Mouse (Mus musculus) lung, postnatal 0 days (tissue): ENCODE measurements around the gene Xlr3c. TPM values are rescaled to one million over a fixed set of nuclear protein-coding genes. Genes with fewer than 3 reads are reported as not detected.
"Not testable (repeated sequence)": the region's sequence is repeated elsewhere in the genome, so short reads cannot be mapped to it uniquely, and the experiment has no call there.

Experiments used
- ATAC-seq: fragments of 200-750 bp; cut with Nextera tagmentation; 2 replicates; pipeline ENCODE4 v1.8.0; 2017; ENCODE audit warnings: moderate library complexity
- DNase-seq: peaks from one replicate; pipeline ENCODE4 v3.0.0-alpha.2; 2016; ENCODE audit warnings: low spot score
- H3K27ac ChIP-seq: fragments of 300-500 bp; sonication (generic); 2 replicates; pipeline ENCODE4 v1.5.1; 2014; ENCODE audit warnings: antibody characterized with exemption, mild to moderate bottlenecking, low read length, mixed read lengths
- H3K27me3 ChIP-seq: fragments of 300-500 bp; sonication (generic); replicated peaks from 2 replicates; pipeline ENCODE4 v1.6.1; 2014; ENCODE audit warnings: low read length, mixed read lengths; ENCODE audit not compliant: insufficient read depth
- H3K36me3 ChIP-seq: fragments of 300-500 bp; sonication (generic); 2 replicates; pipeline ENCODE4 v1.6.1; 2014; ENCODE audit warnings: low read length, mixed read lengths; ENCODE audit not compliant: insufficient read depth
- H3K4me1 ChIP-seq: fragments of 300-500 bp; sonication (generic); 2 replicates; pipeline ENCODE4 v1.6.1; 2014; ENCODE audit warnings: antibody characterized with exemption, low read depth, low read length, mixed read lengths; ENCODE audit not compliant: insufficient read depth
- H3K4me2 ChIP-seq: fragments of 300-500 bp; sonication (generic); replicated peaks from 2 replicates; pipeline ENCODE4 v1.6.1; 2014; ENCODE audit warnings: low read depth, mild to moderate bottlenecking, low read length, moderate library complexity, mixed read lengths
- H3K4me3 ChIP-seq: fragments of 300-500 bp; sonication (generic); 2 replicates; pipeline ENCODE4 v1.5.1; 2014; ENCODE audit warnings: low read depth, low read length
- H3K9ac ChIP-seq: fragments of 300-500 bp; sonication (generic); replicated peaks from 2 replicates; pipeline ENCODE4 v1.6.1; 2014; ENCODE audit warnings: low read depth, mild to moderate bottlenecking
- H3K9me3 ChIP-seq: fragments of 300-500 bp; sonication (generic); 2 replicates; pipeline ENCODE4 v1.6.1; 2016; ENCODE audit warnings: low read length, mixed read lengths
- CTCF ChIP-seq: IDR thresholded peaks from 2 replicates; pipeline ENCODE4 v1.5.1; 2016; ENCODE audit warnings: antibody characterized with exemption, mild to moderate bottlenecking
- EP300 ChIP-seq: IDR thresholded peaks from 2 replicates; pipeline ENCODE4 v1.6.1; 2016; ENCODE audit warnings: antibody characterized with exemption, mild to moderate bottlenecking, control low read depth
- WGBS: fragments of 180-500 bp; shearing (Covaris S2); extraction: QIAGEN DNeasy Blood & Tissue Kit; methylation state at CpG from one replicate; pipeline ENCODE4 v1.1.7; 2014; 5-methylcytosine and 5-hydroxymethylcytosine counted together
- polyA plus RNA-seq: library from polyadenylated mRNA; unstranded; fragments of >200 nt; fragmentation: Nextera tagmentation; extraction: Ambion mirVana; gene quantifications from 2 replicates; pipeline ENCODE4 v1.2.1, GENCODE M21; 2015

The Xlr3c gene
- polyA plus RNA-seq, 1 experiment from 2014 or later, result not detected

DNA sequence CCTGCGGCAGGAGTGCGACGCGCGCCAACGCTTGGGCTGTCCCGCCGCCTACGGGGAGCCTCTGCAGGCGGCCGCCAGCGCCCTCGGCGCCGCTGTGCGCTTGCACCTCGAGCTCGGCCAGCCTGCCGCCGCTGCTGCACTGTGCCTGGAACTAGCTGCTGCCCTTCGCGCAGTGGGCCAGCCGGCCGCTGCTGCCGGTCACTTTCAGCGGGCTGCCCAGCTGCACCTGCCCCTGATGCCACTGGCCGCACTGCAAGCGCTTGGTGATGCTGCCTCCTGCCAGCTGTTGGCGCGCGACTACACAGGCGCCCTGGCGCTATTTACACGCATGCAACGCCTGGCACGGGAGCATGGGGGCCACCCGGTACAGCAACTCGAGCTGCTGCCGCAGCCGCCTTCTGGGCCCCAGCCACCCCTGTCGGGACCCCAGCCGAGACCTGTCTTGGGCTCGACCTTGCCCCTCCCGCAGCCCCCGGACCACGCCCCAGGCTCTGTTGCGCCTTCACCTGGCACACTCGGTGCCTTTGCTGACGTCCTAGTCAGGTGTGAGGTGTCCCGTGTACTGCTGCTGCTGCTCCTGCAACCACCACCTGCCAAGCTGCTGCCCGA lies 36.5 kb downstream of the Xlr3c start:
- peak; percentile 55 for ATAC-seq
- WGBS, result 20% methylated on average over 26 of the region's 51 CpGs
- Histone ChIP-seq H3K4me3 (peak overlapping the region; percentile 52), H3K4me1 (no peaks in the 10 kb centered on the region), H3K4me2 (peak overlapping the region; percentile 74), H3K9ac (peak overlapping the region; percentile 39; the same call in 1 of the 2 replicates), H3K27me3 (0 out of 2 replicates have a peak, but pooled peaks cover 2% of the 10 kb centered on the region), H3K9me3 (no peaks in the 10 kb centered on the region), H3K36me3 (no peaks in the 10 kb centered on the region), H3K27ac (peak overlapping the region; percentile 90)
- peak; percentile 47 for DNase-seq
- TF ChIP-seq CTCF (peak; percentile 29), EP300 (no peak)

DNA sequence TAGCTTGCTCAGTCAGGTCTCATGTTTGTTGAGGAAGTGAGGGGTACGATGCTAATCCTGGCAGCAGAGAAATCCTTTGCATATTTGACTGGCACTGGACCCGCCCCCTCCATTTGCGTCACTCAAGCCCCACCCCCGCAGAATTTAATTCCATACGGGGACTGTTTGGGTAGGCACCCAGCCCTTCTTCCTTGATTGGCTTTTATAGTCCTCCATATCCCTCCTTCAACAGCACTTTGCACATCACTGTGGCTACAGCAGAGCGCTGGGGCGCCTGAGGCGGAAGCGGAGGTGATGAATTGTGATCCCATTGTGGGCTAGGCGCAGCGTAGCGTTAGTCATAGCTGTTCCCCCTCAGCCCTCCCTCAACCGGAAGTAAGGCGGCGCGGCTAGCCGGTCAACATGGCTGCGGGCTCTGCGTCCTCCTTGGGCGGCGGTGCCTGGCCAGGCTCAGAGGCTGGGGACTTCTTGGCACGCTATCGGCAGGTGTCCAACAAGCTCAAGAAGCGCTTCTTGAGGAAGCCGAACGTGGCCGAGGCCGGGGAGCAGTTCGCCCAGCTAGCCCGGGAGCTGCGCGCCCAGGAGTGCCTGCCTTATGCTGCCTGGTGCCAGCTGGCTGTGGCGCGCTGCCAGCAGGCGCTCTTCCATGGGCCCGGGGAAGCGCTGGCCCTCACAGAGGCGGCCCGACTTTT lies 37.1 kb downstream of the Xlr3c start, which contains the start of gene F8a:
Gene F8a, plus strand, starts transcription at position 378 of the 692 bp plus-strand sequence.
- DNase-seq (peak; percentile 90), ATAC-seq (peak; percentile 96)
- H3K4me2 ChIP-seq, result peak within 1 kb of the TSS; percentile 74
- H3K36me3 ChIP-seq, result no peaks in the 10 kb centered on the region
- H3K27me3 ChIP-seq, result 0 out of 2 replicates have a peak, but pooled peaks cover 2% of the 10 kb centered on the region
- peak within 1 kb of the TSS; percentile 52 for H3K4me3 ChIP-seq
- H3K9ac ChIP-seq, result peak within 1 kb of the TSS; percentile 39; the same call in 1 of the 2 replicates
- no peaks in the 10 kb centered on the region for H3K9me3 ChIP-seq
- no peak for TF ChIP-seq CTCF
- no peak; the same call in 1 of the 2 replicates for TF ChIP-seq EP300
- peak within 1 kb of the TSS; percentile 90 for H3K27ac ChIP-seq
- no peaks in the 10 kb centered on the region for H3K4me1 ChIP-seq
- WGBS, result 10% methylated on average over 31 of the region's 39 CpGs

DNA sequence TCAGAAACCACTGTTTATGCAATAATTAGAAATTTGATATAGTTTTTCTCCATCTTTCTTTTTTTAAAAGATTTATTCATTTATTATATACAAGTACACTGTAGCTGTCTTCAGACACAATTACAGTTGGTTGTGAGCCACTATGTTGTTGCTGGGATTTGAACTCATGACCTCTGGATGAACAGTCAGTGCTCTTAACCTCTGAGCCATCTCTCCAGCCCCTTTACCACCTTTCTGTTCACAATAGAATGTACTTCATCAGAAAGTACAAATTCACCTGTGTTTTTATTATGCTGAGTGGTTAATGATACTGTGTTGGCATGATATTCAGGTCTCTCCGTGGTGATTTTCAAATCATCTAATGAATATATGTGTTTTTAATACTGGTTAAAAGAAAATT lies 39.8 kb downstream of the Xlr3c start:
- Histone ChIP-seq H3K36me3 (no peaks in the 10 kb centered on the region), H3K9ac (no peak overlapping the region), H3K27ac (no peak overlapping the region), H3K4me1 (no peaks in the 10 kb centered on the region), H3K27me3 (0 out of 2 replicates have a peak, but pooled peaks cover 2% of the 10 kb centered on the region), H3K9me3 (no peaks in the 10 kb centered on the region), H3K4me3 (no peak overlapping the region), H3K4me2 (no peak overlapping the region)
- 30% methylated on average over 1 of the region's 1 CpGs for WGBS
- DNase-seq, result peak; percentile 2
- TF ChIP-seq EP300 (no peak), CTCF (no peak)
- ATAC-seq, result no peak

DNA sequence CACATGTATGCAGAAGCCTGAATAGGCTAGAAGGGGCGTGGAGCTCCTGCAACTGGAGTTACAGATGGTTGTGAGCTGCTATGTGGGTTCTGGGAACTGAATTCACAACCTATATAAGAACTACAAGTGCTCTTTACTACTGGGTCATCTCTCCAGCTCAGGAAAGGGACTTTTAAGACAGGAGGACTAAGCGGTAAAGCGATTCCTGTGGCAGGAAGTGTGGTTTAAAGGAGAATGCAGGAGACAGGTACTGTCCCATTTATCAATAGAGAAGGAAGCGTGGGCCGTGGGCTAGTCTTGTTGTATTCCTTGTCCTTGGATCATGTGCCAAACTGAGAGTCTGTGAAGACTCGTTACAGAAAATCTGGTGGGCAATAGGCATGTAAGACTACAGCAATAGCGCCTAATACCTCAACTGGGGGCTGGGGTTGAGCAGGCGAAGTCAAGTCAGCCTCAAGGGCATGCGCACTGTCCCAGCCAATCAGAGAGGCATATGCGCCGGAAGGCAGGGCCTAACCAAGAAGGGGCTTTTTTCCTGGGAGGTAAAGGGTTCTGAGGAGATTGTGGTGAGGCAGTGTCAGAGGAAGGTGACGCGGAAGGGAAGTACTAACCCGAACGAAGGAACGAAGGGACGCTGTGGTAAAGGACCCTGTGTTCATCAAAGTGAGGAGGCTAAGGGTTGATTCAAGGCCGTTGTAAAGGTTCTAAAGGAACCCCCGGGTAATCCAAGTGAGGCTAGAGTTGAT lies 51.2 kb downstream of the Xlr3c start, which contains the start of gene Xlr4b:
Gene Xlr4b, plus strand, starts transcription at position 515 of the 746 bp plus-strand sequence.
- H3K27ac ChIP-seq, H3K4me1 ChIP-seq, H3K4me3 ChIP-seq, H3K9ac ChIP-seq, DNase-seq, H3K27me3 ChIP-seq, H3K36me3 ChIP-seq, ATAC-seq, H3K4me2 ChIP-seq, H3K9me3 ChIP-seq: not testable (repeated sequence)
- 55% methylated on average over 8 of the region's 19 CpGs for WGBS

Other genes with a start within 250 kb of the Xlr3c start
- gene Pnma5, start 228.3 kb downstream of the Xlr3c start, polyA plus RNA-seq, result 0.05 and 0.10 TPM in 2 replicates
- not detected in 2 replicates for gene Pnma3, start 200.6 kb downstream of the Xlr3c start, polyA plus RNA-seq
- gene Xlr4a, start 182.9 kb downstream of the Xlr3c start, polyA plus RNA-seq, result 0.36 and 0.69 TPM in 2 replicates
- gene Xlr3a, start 168.3 kb downstream of the Xlr3c start, polyA plus RNA-seq, result 0.32 and 0.74 TPM in 2 replicates
- 0.15 and 0.42 TPM in 2 replicates for gene Gm14685, start 148.3 kb downstream of the Xlr3c start, polyA plus RNA-seq
- not detected in 2 replicates for gene Xlr5b, start 116.6 kb downstream of the Xlr3c start, polyA plus RNA-seq
- 0.13 TPM in 1 of 2 replicates, not detected in the other for gene DXBay18, start 115.9 kb downstream of the Xlr3c start, polyA plus RNA-seq
- gene Spin2d, start 88.4 kb downstream of the Xlr3c start, polyA plus RNA-seq, result not detected in 2 replicates
- 1.7 and 3.7 TPM in 2 replicates for gene Xlr3b, start 73.2 kb downstream of the Xlr3c start, polyA plus RNA-seq
- gene Xlr4b, start 51.1 kb downstream of the Xlr3c start, polyA plus RNA-seq, result 0.19 and 0.78 TPM in 2 replicates
- gene F8a, start 37.1 kb downstream of the Xlr3c start, polyA plus RNA-seq, result 15.4 and 16.1 TPM in 2 replicates
- gene Xlr4c, start 22.3 kb downstream of the Xlr3c start, polyA plus RNA-seq, result 0.50 TPM in 1 of 2 replicates, not detected in the other
- not detected in 2 replicates for gene Xlr5a, start 27.6 kb upstream of the Xlr3c start, polyA plus RNA-seq
- not detected in 2 replicates for gene Xlr5c, start 27.6 kb upstream of the Xlr3c start, polyA plus RNA-seq
- gene Gm45015, start 71.5 kb upstream of the Xlr3c start, polyA plus RNA-seq, result not detected in 2 replicates
- gene Zfp275, start 77.2 kb upstream of the Xlr3c start, polyA plus RNA-seq, result 3.6 and 4.3 TPM in 2 replicates
- not detected in 2 replicates for gene Gm18336, start 133.3 kb upstream of the Xlr3c start, polyA plus RNA-seq
- gene Zfp92, start 145.7 kb upstream of the Xlr3c start, polyA plus RNA-seq, result 0.07 TPM in 1 of 2 replicates, not detected in the other
- gene Trex2, start 170.0 kb upstream of the Xlr3c start, polyA plus RNA-seq, result 0.27 TPM in 1 of 2 replicates, not detected in the other
- 31.8 and 32.3 TPM in 2 replicates for gene Haus7, start 193.7 kb upstream of the Xlr3c start, polyA plus RNA-seq
- 175 and 176 TPM in 2 replicates for gene Bgn, start 218.2 kb upstream of the Xlr3c start, polyA plus RNA-seq
- gene Atp2b3, start 237.7 kb upstream of the Xlr3c start, polyA plus RNA-seq, result not detected in 2 replicates